Mouse (Mus musculus) CD4-positive, CD25-positive, alpha-beta regulatory T cell, adult 4 months (primary cell): Measurements from ENCODE around the gene Ldlr. TPM values are rescaled to one million over a fixed set of nuclear protein-coding genes. Genes with fewer than 3 reads are reported as not detected.
"Not testable (repeated sequence)": the region's sequence is repeated elsewhere in the genome, so short reads cannot be mapped to it uniquely, and the experiment has no call there.

Experiments
- ATAC-seq: one replicate; pipeline ENCODE4 v1.8.0; 2017
- polyA plus RNA-seq, 2 experiments: library from polyadenylated mRNA; unstranded; fragments of 100-300 nt; shearing (Covaris generic); gene quantifications; one replicate each; pipeline ENCODE4 v1.2.1; 2017

Gene Ldlr
- polyA plus RNA-seq, 2 experiments from 2014 or later, result 17.9 to 42.0 TPM

- no peak for ATAC-seq
Measured at GRCm38 (mm10) chr9:21758576-21759529, 35.6 kb downstream of the Ldlr start.

- no peak for ATAC-seq
Measured at GRCm38 (mm10) chr9:21759718-21760117, 36.4 kb downstream of the Ldlr start.

GRCm38 (mm10) chr9:21760155-21761088 is 37.1 kb downstream of the Ldlr start, which contains the start of gene Spc24:
Spc24 (minus strand) TSS chr9:21760303.
- ATAC-seq, result peak; percentile 98

GRCm38 (mm10) chr9:21762135-21762534 is 38.9 kb downstream of the Ldlr start:
- no peak for ATAC-seq

- ATAC-seq, result no peak
Measured at GRCm38 (mm10) chr9:21764084-21764999, 41.1 kb downstream of the Ldlr start.

GRCm38 (mm10) chr9:21767896-21768295 is 44.6 kb downstream of the Ldlr start:
- ATAC-seq, result no peak

GRCm38 (mm10) chr9:21768511-21769411 is 45.5 kb downstream of the Ldlr start:
- ATAC-seq, result no peak

GRCm38 (mm10) chr9:21769558-21770183 is 46.4 kb downstream of the Ldlr start:
- ATAC-seq, result no peak

GRCm38 (mm10) chr9:21773396-21773795 is 50.1 kb downstream of the Ldlr start:
- not testable (repeated sequence) for ATAC-seq

- no peak for ATAC-seq
Measured at GRCm38 (mm10) chr9:21774353-21774752, 51.1 kb downstream of the Ldlr start.

GRCm38 (mm10) chr9:21777726-21778125 is 54.4 kb downstream of the Ldlr start:
- no peak for ATAC-seq

GRCm38 (mm10) chr9:21781657-21782468 is 58.6 kb downstream of the Ldlr start:
- ATAC-seq, result no peak

- no peak for ATAC-seq
Measured at GRCm38 (mm10) chr9:21784517-21785307, 61.4 kb downstream of the Ldlr start.

GRCm38 (mm10) chr9:21786309-21786708 is 63.0 kb downstream of the Ldlr start:
- ATAC-seq, result not testable (repeated sequence)

- ATAC-seq, result peak; percentile 66
Measured at GRCm38 (mm10) chr9:21786906-21787305, 63.6 kb downstream of the Ldlr start.

GRCm38 (mm10) chr9:21787654-21788053 is 64.4 kb downstream of the Ldlr start:
- no peak for ATAC-seq

GRCm38 (mm10) chr9:21788234-21788633 is 65.0 kb downstream of the Ldlr start:
- ATAC-seq, result no peak

GRCm38 (mm10) chr9:21791861-21792260 is 68.6 kb downstream of the Ldlr start:
- ATAC-seq, result no peak

- ATAC-seq, result no peak
Measured at GRCm38 (mm10) chr9:21792644-21793043, 69.4 kb downstream of the Ldlr start.
